Mouse (Mus musculus) spleen, adult 2 months (tissue): ENCODE measurements at regions not wholly inside any gene's neighbourhood (a gene's known extent, or its start where the extent isn't known, plus 50 kb on each side); places are given as distances from the start of the nearest gene placed in this dataset.

Source experiments
- DNase-seq, 2 experiments: peaks; one replicate each; pipeline versions ENCODE4 v3.0.0 to v3.0.0-alpha.2; 2012 to 2021; ENCODE audit warnings: low spot score in 2 of 2, low read depth in 1 of 2
- H3K27ac ChIP-seq: fragments of 200-500 bp; 2 replicates; pipeline ENCODE4 v1.5.1; 2012; ENCODE audit warnings: low read length, inconsistent platforms; ENCODE audit not compliant: insufficient read depth
- H3K27me3 ChIP-seq: fragments of 200-500 bp; 2 replicates; pipeline ENCODE4 v1.6.1; 2012; ENCODE audit warnings: mild to moderate bottlenecking, moderate library complexity, low read length, inconsistent platforms; ENCODE audit not compliant: control insufficient read depth, insufficient read depth
- H3K36me3 ChIP-seq: fragments of 200-500 bp; 2 replicates; pipeline ENCODE4 v1.6.1; 2012; ENCODE audit warnings: mild to moderate bottlenecking, low read length, inconsistent platforms; ENCODE audit not compliant: control insufficient read depth, insufficient read depth
- H3K4me1 ChIP-seq: fragments of 200-500 bp; 2 replicates; pipeline ENCODE4 v1.6.1; 2011; ENCODE audit warnings: inconsistent platforms; ENCODE audit not compliant: control insufficient read depth, insufficient read depth, insufficient read length
- H3K4me3 ChIP-seq: fragments of 200-500 bp; 2 replicates; pipeline ENCODE4 v1.5.1; 2011; ENCODE audit warnings: mild to moderate bottlenecking, inconsistent platforms; ENCODE audit not compliant: insufficient read depth, insufficient read length; ENCODE audit errors: extremely low read depth
- CTCF ChIP-seq: fragments of 200-500 bp; IDR thresholded peaks from 2 replicates; pipeline ENCODE4 v1.5.1; 2011; ENCODE audit warnings: mild to moderate bottlenecking, inconsistent platforms; ENCODE audit not compliant: insufficient read depth, insufficient read length, insufficient replicate concordance; ENCODE audit errors: extremely low read depth
- POLR2A ChIP-seq: fragments of 200-500 bp; IDR thresholded peaks from 2 replicates; pipeline ENCODE4 v1.6.1; 2011; ENCODE audit warnings: low read depth, low read length, inconsistent platforms
- WGBS: fragments of 180-500 bp; shearing (Covaris S2); methylation state at CpG from one replicate; pipeline ENCODE4 v1.1.7; 2018; 5-methylcytosine and 5-hydroxymethylcytosine counted together

- 86% methylated on average over 11 of the region's 11 CpGs for WGBS
- H3K27me3 ChIP-seq = no peaks in the 10 kb centered on the region
- no peaks in the 10 kb centered on the region for H3K36me3 ChIP-seq
- no peak for DNase-seq
- H3K27ac ChIP-seq = no peak overlapping the region
- H3K4me1 ChIP-seq = peaks cover 11% of the 10 kb centered on the region; the same call in 1 of the 2 replicates
- TF ChIP-seq CTCF (no peak), POLR2A (no peak)
- H3K4me3 ChIP-seq = no peak overlapping the region
These were observed 57.9 kb upstream of the Hdhd5 start for GRCm38 (mm10) chr6:120588701-120589659.

GRCm38 (mm10) chr6:120585941-120586280 lies 54.8 kb upstream of the Hdhd5 start:
- Histone ChIP-seq H3K27me3 (no peaks in the 10 kb centered on the region), H3K4me1 (peaks cover 8% of the 10 kb centered on the region; the same call in 1 of the 2 replicates), H3K36me3 (no peaks in the 10 kb centered on the region), H3K4me3 (no peak overlapping the region), H3K27ac (no peak overlapping the region)
- WGBS = 73% methylated on average over 2 of the region's 2 CpGs
- no peak for TF ChIP-seq POLR2A
- TF ChIP-seq CTCF = no peak
- no peak for DNase-seq

GRCm38 (mm10) chr6:120585118-120585940 lies 54.2 kb upstream of the Hdhd5 start:
- WGBS = 33% methylated on average over 9 of the region's 9 CpGs
- Histone ChIP-seq H3K27me3 (no peaks in the 10 kb centered on the region), H3K4me1 (peaks cover 11% of the 10 kb centered on the region; the same call in 1 of the 2 replicates), H3K4me3 (no peak overlapping the region), H3K36me3 (no peaks in the 10 kb centered on the region), H3K27ac (peak overlapping the region; percentile 40; the same call in 1 of the 2 replicates)
- DNase-seq = peak in 1 of 2 experiments; percentile 16
- TF ChIP-seq CTCF (no peak), POLR2A (no peak)

GRCm38 (mm10) chr6:120581748-120582147 lies 50.6 kb upstream of the Hdhd5 start:
- 91% methylated on average over 2 of the region's 2 CpGs for WGBS
- H3K27me3 ChIP-seq = no peaks in the 10 kb centered on the region

More at GRCm38 (mm10) chr6:120581748-120582147, 50.6 kb upstream of the Hdhd5 start:
- no peak for TF ChIP-seq CTCF
- no peak for TF ChIP-seq POLR2A
- H3K4me1 ChIP-seq = peaks cover 13% of the 10 kb centered on the region; the same call in 1 of the 2 replicates
- no peak for DNase-seq
- no peak overlapping the region for H3K4me3 ChIP-seq
- H3K36me3 ChIP-seq = no peaks in the 10 kb centered on the region
- H3K27ac ChIP-seq = no peak overlapping the region
